Mouse (Mus musculus) E14TG2a.4 (cell line): ENCODE measurements around the gene Pank2.

Experiments used
- CTCF ChIP-seq: conservative IDR thresholded peaks from 2 replicates; pipeline ENCODE4 v1.5.1; 2014; ENCODE audit warnings: low read length
- POU5F1 ChIP-seq: IDR thresholded peaks from 2 replicates; pipeline ENCODE4 v1.6.1; 2014; ENCODE audit warnings: low read length, borderline replicate concordance

DNA sequence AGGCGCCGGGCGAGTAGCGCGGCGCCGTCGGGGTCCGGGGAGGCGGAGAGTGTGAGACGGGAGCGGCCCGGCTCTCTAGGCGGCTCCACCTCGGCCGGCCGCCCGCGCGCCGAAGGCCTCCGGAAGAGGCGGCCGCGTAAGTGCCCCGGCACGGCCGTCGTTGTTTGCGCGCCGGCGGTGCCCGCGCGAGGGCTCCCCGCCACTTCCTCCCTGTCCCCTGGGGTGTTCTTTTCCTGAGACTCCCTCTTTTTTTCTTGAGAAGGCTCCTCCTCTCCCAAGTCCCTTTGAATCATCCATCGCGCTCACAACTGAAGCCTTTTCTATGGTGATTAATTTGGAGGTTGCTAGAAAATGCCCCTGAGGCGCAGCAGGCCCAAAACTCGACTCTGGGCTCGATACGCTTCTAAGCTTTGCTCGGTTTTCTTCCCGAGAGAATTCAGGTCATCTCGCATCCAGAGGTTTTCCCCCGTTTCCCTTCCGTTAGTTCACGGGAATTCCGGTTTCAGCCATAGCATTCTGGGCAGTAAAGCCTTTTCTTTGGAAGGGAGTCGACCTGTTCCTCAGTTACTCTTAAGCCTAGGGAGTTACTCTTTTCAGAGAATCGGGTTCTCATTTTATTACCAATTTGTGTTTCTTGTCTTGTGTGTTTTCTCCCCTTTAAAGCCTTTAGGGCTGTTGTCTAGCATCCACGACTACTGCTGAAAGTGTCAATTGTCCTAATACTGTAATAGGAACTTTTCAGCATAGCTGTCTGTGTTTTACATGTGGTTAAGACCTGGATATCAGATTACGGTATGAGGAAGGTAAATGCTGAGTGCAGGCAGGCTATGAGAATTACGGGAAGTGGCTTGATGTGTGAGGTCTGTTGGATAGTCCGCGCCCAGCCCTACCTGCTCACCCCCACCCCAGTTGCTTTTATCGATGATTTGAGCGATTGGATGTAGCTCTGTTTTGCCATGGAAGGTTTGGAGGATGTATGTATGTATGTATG lies 680 bp downstream of the Pank2 start:
- TF ChIP-seq CTCF = no peak
- no peak for TF ChIP-seq POU5F1
